Mouse (Mus musculus): Measurements from ENCODE around the gene Bcan.

Gene Bcan

DNA sequence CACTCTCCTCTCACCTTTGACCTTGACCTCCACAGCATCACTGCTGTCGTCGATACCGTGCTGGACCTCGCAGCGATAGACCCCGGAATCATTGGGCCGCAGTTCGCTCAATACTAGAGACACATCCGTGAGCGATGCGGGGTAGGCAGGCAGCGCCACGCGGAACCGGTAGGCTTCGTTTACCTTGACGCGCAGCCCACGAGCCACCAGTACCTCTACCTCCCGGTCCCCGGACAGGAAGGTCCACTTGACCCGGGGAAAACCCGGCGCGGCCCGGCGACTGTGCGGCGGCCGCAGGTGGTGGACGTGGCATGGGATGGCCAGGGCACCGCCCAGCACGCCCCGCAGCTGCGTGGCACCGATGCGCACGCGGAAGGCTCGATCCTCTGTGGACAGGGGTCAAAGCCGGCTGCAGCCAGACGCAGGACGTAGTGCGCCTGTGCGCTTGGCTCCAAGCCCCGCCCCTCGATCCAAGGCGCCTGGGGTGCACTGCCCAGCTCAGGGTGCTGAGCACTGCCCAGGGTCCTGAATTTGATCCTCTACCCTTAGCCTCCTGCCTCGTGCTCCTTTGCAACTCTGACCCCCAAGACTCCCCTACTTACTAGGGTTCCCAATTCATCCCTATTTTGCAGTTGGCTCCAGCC lies 2.9 kb downstream of the Bcan start:
- no peak for DNase-seq (ENCODE audit: low spot score in 2 of 2)

DNA sequence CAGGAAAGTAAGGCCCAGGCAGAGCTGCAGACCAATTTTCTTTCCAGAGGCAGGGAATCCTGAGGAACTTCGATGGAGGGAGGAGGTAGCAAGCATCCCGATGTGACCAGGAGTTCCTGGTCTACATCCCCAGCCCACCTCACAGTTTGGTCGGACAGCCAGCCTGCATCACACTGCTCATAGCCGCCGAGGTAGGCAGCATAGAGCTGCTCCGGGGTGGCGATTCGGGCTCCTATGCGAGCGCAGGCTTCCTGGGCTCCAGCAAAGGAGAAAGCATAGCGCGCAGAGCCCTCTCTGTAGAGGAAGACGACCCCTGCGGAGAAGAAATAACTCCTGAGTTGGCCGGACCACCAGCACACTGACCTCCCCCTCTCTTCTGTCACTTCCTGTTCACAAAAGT lies 3.6 kb downstream of the Bcan start:
- DNase-seq (ENCODE audit: low spot score in 2 of 2) = no peak

DNA sequence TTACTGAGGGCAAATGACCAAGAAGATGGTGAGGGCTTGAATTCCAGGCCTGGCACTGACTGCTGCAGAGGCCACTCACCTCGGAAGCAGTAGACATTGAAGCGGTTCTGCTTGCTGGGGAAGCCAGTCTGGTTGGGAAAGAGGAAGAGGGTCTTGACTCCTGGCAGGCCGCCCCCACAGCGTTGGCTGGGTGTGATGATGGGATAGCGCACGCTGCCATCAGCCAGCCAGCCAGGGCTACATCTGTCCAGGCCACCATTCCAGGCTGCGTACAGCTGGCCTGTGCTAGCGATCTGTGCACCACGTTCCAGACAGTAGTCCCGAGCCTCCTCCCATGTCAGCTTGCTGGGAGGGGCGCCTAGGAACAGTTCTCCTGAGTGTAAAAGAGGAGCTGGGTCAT lies 4.7 kb downstream of the Bcan start:
- no peak for DNase-seq (ENCODE audit: low spot score in 2 of 2)

DNA sequence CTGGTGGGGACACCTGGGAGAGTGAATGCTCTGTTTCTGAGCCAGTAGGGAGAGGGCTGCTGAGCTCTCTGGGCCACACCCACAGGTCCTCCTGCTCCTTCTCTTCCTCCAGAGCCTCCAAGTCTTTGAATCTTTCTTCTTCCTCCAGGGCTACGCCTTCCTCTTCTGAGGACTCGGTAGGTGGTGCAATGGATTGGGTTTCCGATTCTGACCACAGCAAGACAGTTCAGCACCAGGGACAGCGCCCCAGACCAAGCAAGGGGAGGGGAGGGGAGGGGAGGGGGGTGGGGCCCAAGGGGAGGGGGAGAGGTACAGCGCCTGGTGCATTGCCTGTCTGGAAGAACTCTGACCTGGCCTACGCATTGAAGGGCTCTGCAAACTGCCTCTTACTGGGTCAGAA lies 6.6 kb downstream of the Bcan start:
- DNase-seq (ENCODE audit: low spot score in 2 of 2) = no peak

DNA sequence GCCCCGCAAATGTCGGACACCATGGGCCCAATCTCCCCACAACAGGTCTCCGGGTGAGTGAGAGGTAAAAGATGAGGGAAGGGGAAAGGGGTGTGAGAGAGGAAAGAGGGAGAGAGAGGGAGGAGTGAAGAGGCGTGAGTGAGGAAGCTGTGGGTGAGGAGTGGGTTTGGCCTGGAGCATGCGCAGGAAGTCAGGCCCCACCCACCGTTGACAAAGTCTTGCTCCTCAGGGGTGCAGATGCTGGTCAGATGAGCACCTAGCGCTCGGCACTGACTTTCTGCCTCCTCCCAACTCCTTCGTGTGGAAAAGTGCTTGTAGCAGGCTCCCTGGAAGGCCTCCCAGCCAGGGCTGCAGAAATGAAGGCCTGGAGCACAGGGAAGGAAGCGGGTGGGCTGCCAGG lies 10.1 kb downstream of the Bcan start:
- no peak for DNase-seq (ENCODE audit: low spot score in 2 of 2)

DNA sequence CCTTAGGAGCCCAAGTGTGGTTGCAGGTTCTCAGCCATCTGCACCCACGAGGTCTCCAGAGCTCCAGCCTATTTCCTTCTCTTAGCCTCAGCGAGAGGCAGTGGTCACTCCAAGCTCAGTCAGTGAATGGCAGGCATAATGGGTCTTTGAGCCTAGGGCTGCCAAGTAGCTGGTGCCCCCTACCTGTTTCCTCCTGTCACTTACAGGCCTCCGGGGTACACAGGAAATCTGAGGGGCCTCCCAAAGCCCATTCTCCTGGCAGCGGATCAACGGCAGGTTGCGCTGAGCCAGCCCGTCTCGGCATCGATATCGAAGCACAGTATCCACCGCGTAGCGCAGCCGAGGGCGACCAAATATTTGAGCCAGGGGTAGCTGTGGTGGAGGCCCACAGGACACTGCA lies 12.0 kb downstream of the Bcan start:
- DNase-seq (ENCODE audit: low spot score in 2 of 2) = no peak

DNA sequence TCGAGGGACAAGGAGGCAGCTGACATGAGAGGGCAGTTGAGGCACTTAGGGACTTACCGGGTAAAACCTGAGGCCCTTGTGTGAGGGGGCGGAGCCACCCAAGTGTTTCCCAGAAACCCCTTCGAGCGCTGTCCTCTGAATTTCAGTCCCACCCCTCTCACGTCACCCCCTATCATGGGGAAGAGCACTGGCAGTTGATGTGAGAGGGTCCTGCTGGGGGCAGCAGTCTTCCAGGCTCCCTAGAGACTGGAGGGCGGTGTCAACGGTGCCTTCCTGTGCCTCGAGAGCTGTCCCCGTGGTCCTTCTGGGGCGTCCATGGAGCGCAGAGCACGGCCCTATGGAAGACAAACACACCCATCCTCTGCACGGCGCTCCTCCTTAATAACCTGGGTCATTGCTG lies 12.4 kb downstream of the Bcan start:
- DNase-seq (ENCODE audit: low spot score in 2 of 2) = no peak

DNA sequence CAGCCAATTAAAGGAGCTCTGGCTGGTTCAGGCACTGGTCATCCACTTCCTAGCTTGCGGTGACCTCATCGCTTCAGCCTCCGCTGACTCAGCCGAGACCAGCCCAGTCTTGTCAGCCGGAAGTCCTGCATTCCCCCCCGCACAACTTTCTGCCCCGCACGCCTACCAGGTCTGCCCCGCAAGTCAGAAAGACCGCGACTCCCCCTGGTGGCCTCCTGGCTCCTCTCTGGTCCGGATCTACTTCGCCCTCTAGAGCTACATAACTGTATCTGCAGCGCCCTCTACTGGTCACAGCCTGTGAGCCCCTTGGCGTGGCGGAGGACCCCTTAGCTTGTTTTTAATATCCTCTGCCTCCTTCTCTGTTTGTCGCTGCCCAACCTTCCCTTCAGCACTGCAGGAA lies 13.2 kb downstream of the Bcan start:
- DNase-seq (ENCODE audit: low spot score in 2 of 2) = peak; percentile 92 to 99

DNA sequence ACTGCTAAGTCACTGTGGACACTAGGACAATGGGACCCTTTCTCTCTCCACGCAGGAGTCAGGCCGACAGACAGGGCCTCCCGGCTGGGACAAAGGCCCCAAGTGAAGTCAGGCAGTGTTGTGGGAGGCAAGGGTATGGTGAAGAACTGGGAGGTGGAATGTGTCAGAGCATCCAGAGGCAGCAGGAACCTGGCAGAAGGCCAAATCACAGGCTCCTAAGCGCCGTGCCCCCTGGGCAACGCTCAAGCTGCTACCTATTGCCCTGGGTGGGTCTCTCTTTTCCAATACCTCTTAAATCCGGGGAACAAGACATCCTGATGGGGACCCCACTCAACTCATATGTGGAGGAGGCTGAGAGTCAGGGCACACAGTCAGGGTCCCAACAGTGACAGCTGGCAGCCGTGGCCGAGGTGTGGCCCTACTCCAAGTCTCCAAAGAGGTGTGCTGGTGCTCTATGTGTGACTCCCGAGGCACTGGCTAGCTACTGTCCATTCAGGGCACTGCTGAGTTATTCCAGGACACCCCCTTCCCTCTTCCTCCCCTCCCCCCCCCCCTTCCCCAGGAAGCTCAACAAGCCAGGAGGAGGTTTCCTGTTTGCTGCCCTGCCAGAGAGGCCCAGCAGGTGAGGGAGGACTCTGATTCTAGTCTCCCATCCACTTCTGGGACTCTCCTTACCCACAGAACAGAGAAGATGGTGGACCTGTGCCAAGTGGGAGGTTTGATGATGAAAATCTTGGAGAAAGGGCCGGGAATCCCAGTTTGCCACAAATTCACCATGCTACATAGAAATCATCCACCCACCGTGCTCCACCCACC lies 14.3 kb downstream of the Bcan start:
- DNase-seq (ENCODE audit: low spot score in 2 of 2) = no peak

DNA sequence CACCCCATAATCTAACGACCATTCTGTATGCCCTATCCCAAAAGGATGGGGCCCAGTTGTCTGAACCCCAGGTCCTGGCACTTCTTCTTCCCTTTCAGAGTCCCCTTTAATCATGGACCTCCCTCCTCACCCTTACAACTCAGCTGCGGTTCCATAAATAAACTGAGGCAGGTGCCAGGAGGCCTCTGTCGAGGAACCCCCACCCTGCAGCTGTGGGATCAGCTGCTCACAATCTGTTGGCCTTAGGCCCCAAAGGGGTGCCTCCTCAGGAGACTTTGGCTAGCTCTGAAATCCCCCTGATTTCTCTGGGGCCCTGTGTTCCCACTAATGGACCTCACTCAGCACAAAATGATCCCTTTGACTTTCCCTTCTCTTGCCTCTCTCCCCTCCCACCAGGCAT lies 15.9 kb downstream of the Bcan start:
- no peak for DNase-seq (ENCODE audit: low spot score in 2 of 2)

DNA sequence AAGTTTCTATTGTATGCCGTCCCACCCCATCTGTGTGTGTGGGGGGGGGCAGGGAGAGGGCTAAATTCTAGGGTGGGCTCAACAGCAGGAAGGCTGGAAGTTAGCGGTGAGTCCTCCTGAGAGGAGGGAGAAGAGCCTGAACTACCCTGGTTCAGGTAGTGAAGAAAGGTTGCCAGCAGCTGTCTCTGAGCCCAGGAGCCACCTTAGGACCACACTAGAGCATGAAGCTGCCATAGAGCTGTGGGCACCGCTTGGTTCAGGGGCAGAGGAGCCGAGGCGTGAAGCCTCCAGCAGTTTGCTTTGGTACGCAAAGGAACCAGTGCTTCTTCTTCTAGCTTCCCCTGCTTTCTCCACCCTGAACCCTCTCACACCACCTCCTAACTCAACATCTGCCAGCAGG lies 16.4 kb downstream of the Bcan start:
- DNase-seq (ENCODE audit: low spot score in 2 of 2) = no peak

DNA sequence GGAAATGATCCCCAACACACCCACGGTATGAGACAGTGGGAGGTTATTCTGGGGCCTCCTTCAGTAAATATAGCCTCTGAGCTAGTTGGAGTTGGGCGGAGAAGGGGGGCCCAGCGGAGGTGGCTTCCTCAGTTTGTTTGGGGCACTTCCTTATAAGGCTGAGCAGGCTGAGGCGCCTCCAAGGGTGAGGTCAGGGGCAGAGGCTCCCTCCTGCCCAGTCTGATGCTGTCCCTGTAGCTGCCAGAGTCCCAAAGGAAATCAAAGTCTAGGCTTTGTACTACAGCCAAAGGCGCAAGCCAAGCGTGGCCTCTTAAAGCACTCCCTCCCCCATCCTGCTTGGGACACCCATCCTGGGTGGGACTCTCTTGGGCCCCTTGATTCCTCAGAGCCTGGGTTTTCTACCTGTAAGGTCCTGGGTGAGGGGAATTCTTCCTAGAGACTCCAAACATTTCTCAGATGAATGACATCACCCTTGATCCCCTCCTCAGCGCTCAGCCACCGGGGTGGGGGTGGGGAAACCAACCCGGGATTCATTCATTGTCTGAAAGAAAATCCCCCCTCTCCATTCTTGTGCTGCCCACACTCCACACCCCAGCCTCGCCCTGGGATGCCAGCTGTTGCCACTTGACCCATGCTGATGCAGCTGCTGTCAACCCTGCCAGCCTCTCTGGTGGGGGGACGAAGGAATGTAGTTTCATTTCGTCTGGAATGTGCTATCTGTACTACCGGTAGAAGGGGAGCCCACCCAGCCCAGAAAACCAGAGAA lies 17.0 kb downstream of the Bcan start:
- no peak for DNase-seq (ENCODE audit: low spot score in 2 of 2)

DNA sequence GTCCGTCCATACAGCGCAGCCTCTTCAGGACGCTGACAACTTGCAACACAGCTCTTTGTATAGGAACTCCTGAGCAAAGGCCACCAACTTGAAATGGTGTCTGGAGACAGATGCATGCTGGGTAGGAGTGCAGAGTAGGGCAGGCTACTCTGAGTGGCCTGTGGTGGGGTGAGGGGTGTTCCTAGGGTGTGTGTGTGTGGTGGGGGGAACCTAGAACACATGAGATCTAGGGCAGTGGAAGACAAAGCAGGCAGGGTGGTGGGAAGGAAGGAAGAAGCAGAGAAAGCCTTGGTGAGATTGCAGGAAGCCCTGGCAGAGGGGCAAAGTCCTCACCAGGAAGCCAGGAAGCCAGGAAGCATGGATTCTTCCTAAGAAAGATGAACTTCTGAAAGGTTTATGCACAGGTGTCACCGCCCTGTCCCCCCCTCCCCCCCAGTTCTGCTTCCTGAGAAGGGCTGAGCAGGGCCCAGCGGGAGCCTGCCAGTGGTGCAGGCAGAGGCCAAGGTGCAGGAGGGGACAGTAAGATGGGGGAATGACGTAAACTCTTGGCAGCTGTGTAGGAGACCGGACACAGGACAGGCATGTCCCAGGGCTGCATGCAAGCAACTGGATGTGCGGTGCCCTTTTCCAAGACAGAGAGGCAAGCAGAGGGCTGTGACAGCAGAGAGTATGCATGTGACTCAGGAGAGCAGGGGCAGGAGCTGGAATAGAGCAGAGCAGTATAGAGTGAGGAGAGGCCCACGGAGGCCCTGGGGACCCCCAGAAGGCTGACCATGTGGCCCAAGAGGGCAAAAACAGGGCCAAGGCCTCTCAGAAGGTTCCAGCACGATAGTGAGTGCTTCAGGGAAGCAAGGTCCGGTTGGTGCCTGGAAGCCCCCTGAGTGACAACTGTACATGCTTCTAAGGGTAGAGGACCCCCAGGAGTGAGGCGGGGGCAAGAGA lies 17.9 kb downstream of the Bcan start:
- DNase-seq (ENCODE audit: low spot score in 2 of 2) = no peak

DNA sequence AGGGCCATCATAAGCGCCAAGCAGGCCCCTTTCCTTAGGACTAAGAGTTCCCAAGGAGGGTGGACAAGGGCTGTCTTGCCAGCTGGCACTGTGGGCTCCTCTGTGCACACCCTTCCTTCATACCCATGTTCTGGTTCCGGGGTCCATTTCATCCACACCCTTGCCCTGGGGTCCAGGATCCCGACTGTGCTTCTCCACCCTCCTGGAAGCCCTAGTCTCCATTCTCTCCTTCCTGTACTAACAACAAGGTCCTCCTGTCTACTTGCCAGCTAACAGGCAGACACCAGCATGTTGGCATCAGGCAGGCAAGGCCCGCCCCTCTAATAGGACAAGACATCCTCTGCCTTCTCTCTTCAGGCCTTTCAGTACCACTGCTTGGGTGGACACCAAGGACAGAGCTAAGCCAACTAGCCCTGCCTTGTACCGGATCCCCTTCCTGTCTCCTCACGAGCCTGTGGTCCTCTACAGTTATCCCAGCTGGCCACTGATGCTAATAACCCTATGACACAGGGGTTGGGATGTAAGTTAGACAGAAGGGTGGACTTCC lies 18.7 kb downstream of the Bcan start:
- no peak for DNase-seq (ENCODE audit: low spot score in 2 of 2)

DNA sequence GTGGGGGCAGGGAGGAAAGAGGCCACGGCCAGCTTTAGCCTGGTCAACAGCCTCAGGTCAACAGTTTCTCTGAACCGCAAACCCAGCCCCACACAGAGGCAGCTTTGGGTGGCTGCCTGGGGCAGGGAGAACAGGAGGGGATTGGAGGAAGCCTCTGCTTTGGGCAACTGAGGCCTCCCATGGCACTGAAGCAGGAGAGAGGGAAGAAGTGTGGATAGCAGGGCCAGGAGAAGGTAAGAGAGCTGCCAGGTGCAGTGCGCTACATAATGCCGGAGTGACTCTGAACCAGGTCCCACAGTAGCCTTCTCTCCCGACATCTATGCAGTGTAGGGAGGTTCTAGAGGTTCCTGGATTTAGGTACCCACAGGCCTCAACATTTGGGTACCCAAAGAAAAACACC lies 19.3 kb downstream of the Bcan start:
- DNase-seq (ENCODE audit: low spot score in 2 of 2) = no peak

DNA sequence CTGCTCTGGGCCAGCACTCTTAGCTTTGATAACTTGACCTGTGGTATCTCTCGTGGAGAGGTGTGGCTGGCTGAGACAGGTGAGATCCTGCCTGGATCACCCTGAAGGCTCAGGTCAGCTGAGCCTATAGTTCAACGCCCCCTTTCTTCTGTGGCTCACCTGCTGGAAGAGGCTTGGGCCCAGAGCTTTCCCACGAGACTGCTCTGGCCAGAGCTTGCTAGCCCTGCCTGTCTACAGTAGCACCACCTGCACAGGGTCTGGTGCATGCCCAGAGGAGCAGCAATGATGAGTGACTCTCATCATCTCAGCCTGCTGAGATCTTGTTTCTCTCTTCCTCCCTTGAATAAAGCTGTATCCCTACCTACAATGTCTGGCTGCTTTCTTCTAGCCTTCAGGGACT lies 19.9 kb downstream of the Bcan start:
- DNase-seq (ENCODE audit: low spot score in 2 of 2) = no peak

DNA sequence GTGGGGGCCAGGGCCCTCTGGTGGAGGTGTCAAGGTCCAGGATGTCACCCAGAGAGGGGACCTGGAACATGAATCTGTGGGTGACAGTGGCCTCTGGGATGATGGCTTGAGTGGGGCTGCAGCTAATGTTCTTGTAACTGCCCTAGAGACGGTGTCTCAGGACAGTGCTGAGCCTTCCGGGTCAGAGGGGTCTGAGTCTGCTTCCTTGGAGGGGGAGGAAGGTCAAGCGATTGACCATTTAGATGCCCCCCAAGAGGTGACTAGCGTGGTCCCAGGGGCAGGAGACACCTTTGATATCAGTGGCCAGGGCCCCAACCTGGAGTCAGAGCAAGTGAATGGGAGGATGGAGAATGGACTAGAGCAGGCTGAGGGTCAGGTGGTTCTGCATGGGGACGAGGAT lies 20.5 kb downstream of the Bcan start:
- DNase-seq (ENCODE audit: low spot score in 2 of 2) = no peak

DNA sequence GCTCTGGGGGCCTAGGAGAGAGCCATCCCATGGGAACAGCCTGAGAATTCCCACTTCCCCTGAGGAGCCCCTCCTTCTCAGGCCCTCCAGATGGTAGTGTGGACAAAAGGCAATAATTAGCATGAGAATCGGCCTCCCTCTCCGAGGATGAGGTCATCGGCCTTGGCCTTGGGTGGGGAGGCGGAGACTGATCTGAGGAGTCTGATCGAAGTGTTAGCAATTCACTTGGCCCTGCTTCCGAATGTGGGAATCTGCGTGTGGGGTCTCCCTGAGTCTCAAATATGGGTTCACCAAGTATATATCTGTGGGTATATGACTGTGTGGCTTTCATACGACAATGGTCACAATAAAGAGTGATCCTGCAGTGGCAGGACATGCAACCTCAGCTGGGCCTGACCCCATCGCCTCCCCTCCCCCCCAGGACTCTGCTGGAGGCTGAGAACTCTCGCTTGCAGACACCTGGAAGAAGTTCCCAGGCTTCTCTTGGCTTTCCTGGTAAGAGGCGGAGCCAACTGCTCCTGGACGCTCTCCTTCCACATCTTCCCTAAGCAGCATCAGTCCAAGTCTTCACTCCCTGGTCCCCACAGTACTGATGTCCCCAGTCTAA lies 25.5 kb downstream of the Bcan start:
- no peak for DNase-seq (ENCODE audit: low spot score in 2 of 2)

DNA sequence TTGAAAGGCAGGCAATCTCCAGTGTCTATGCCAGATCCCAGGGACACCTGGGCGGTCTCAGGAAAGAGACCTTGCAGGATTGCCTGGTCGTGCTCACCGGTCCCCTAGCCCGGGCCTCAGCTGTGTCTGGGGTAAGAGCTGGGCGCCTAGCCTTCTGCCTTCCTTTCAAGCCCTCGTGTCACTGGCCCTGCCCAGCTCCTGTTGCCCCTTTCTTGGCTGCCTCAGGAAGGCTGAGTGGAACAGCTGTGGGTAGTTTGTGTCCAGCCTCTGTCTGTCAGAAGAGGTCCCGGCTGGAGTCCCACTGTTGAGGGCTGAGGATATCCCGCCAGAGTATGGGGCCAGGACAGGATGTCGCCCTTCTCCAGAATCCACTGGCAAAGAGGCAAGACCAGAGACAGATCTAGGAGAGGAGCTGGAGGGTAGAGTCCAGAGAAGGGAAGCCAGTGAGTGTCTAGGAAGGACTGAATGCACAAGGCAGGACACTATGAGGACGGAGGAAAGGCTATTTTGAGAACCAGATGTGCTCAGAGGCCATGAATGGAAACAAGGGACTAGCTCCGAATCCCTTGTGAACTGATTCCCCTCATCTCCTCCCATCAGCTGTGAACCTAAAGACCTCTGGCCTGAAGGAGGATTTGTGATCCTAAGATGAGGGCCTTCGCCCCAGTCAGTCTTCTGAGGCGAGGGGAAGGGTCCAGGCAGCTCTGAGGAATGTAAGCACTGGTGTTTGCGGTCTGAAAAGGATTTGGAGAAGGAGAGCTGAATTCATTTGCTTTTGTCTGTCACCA lies 26.2 kb downstream of the Bcan start:
- DNase-seq (ENCODE audit: low spot score in 2 of 2) = no peak

DNA sequence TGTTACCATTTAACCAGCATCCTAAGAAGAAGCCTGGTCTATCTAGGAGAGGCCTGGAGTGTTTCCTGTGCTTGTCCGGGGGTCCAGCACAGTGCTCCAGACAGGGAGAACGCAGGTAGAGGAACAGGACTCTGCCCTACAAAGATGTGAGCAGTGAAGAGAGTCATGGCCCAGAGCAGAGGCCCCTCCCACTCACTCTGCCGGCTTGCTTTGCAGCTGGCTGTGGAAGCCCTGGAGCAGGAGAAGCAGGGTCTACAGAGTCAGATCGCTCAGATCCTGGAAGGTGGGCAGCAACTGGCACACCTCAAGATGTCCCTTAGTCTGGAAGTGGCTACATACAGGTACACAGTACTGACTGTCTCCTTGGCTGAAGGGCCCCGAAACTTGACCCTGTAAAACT lies 27.3 kb downstream of the Bcan start:
- DNase-seq (ENCODE audit: low spot score in 2 of 2) = no peak

Measured in urinary bladder, postnatal 4 days (tissue).